Mouse (Mus musculus) heart, postnatal 0 days (tissue): ENCODE measurements around the gene Rps3.

Source experiments
- CTCF ChIP-seq: IDR thresholded peaks from 2 replicates; pipeline ENCODE4 v1.5.1; 2016; ENCODE audit warnings: antibody characterized with exemption, control low read depth, low read depth
- EP300 ChIP-seq: IDR thresholded peaks from 2 replicates; pipeline ENCODE4 v1.6.1; 2016; ENCODE audit warnings: antibody characterized with exemption, low read depth

- TF ChIP-seq CTCF (no peak), EP300 (no peak)
Measured at GRCm38 (mm10) chr7:99458849-99459248, 24.7 kb downstream of the Rps3 start.
